Mouse (Mus musculus) embryonic facial prominence, embryonic 11.5 days (tissue): ENCODE measurements around the gene Ros1. TPM values are rescaled to one million over a fixed set of nuclear protein-coding genes. Genes with fewer than 3 reads are reported as not detected.

Experiments used
- microRNA-seq: library from miRNA; unstranded; fragments of <30 nt; microRNA quantifications from one replicate; pipeline ENCODE4, GENCODE M21; 2016; ENCODE audit warnings: borderline number of aligned reads
- polyA plus RNA-seq: library from polyadenylated mRNA; unstranded; fragments of >200 nt; fragmentation: Nextera tagmentation; extraction: Ambion mirVana; gene quantifications from 2 replicates; pipeline ENCODE4 v1.2.1, GENCODE M21; 2014

The Ros1 gene
- polyA plus RNA-seq, 1 experiment from 2014 or later: not detected

Small RNA genes within 50 kb of the gene (microRNA-seq; reads per million reads assigned to microRNA genes)
- not detected for gene Gm24084

Other genes with a start within 250 kb of the Ros1 start
- gene Vgll2, start 172.7 kb downstream of the Ros1 start, polyA plus RNA-seq: 3.7 and 4.4 TPM in 2 replicates
- gene Dcbld1, start 38.4 kb upstream of the Ros1 start, polyA plus RNA-seq: 20.9 and 21.3 TPM in 2 replicates
- not detected in 2 replicates for gene Gm26741, start 163.5 kb upstream of the Ros1 start, polyA plus RNA-seq
- 17.3 TPM in 2 replicates for gene Gopc, start 186.9 kb upstream of the Ros1 start, polyA plus RNA-seq
- not detected in 2 replicates for gene Nepn, start 193.7 kb upstream of the Ros1 start, polyA plus RNA-seq
- gene Nus1, start 222.3 kb upstream of the Ros1 start, polyA plus RNA-seq: 14.4 and 16.2 TPM in 2 replicates